Mouse (Mus musculus) cerebellum, adult 2 months (tissue): ENCODE data around the gene Sgpp1.
"Not testable (repeated sequence)": the region's sequence is repeated elsewhere in the genome, so short reads cannot be mapped to it uniquely, and the experiment has no call there.

Experiments
- CTCF ChIP-seq: fragments of 200-500 bp; IDR thresholded peaks from 2 replicates; pipeline ENCODE4 v1.5.1; 2011; ENCODE audit warnings: low read depth, mild to moderate bottlenecking, control low read depth, low read length, moderate library complexity, borderline replicate concordance; ENCODE audit not compliant: insufficient read depth
- POLR2A ChIP-seq: fragments of 200-500 bp; IDR thresholded peaks from 2 replicates; pipeline ENCODE4 v1.6.1; 2011; ENCODE audit warnings: low read length, control low read depth, borderline replicate concordance; ENCODE audit not compliant: insufficient read depth

GRCm38 (mm10) chr12:75695845-75696244 lies 39.7 kb downstream of the Sgpp1 start:
- not testable (repeated sequence) for TF ChIP-seq CTCF, POLR2A
